Mouse (Mus musculus): ENCODE measurements around the gene Trpm8. TPM values are rescaled to one million over a fixed set of nuclear protein-coding genes. Genes with fewer than 3 reads are reported as not detected.

Gene Trpm8
- polyA plus RNA-seq, 1 experiment from 2014 or later: not detected

DNA sequence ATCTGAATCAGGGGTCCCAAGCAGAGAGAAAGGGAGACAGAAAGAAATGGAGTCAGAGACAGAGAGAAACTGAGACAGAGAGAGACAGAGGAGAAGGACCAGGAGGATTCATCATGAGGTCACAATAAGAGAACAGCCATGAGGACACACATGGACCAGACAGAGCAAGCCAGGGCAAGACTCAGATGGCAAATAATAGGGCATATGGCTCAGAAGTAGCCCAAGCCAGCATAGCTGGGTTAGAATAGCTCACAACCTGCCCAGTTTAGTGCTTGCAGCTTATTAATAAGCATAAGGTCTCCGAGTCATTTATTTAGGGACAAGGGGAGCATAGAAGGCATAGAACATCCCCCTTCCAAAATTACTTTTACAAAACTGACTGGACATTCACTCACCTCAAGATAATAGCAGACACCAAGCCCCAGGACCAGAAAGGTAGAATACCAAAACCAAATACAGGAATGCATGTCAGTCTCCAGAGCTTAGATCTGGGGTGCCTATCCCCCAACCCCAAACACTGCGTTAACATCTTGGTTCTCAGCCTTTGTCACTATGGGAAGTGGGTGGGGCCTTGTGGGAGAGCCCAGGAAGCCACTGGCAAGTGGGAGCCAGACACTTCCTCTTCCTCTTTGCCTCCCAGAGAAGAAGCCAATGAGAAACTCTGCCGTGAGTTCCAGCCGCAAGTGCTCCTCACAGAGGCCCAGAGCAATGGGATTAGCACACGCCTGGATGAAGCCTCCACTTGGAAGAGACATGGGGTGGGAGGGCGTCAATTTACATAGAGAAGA is 155.8 kb downstream of the Trpm8 start:
- Histone ChIP-seq H3K4me1 (peaks cover 9% of the 10 kb centered on the region; the same call in 1 of the 2 replicates), H3K27ac (no peak overlapping the region), H3K27me3 (ENCODE audit: low read depth, poor library complexity, severe bottlenecking) (no peaks in the 10 kb centered on the region), H3K4me3 (no peak overlapping the region), H3K36me3 (no peaks in the 10 kb centered on the region), H3K9me3 (replicated peaks) (no peaks in the 10 kb centered on the region)
- WGBS: 78% methylated on average over 6 of the region's 6 CpGs
- DNase-seq (ENCODE audit: low spot score): no peak

GRCm38 (mm10) chr1:88434057-88434456 is 156.6 kb downstream of the Trpm8 start:
- WGBS: 65% methylated on average over 4 of the region's 4 CpGs
- Histone ChIP-seq H3K4me3 (no peak overlapping the region), H3K4me1 (peaks cover 9% of the 10 kb centered on the region; the same call in 1 of the 2 replicates), H3K27ac (no peak overlapping the region), H3K27me3 (ENCODE audit: low read depth, poor library complexity, severe bottlenecking) (no peaks in the 10 kb centered on the region), H3K9me3 (replicated peaks) (no peaks in the 10 kb centered on the region), H3K36me3 (no peaks in the 10 kb centered on the region)
- no peak for DNase-seq (ENCODE audit: low spot score)

DNA sequence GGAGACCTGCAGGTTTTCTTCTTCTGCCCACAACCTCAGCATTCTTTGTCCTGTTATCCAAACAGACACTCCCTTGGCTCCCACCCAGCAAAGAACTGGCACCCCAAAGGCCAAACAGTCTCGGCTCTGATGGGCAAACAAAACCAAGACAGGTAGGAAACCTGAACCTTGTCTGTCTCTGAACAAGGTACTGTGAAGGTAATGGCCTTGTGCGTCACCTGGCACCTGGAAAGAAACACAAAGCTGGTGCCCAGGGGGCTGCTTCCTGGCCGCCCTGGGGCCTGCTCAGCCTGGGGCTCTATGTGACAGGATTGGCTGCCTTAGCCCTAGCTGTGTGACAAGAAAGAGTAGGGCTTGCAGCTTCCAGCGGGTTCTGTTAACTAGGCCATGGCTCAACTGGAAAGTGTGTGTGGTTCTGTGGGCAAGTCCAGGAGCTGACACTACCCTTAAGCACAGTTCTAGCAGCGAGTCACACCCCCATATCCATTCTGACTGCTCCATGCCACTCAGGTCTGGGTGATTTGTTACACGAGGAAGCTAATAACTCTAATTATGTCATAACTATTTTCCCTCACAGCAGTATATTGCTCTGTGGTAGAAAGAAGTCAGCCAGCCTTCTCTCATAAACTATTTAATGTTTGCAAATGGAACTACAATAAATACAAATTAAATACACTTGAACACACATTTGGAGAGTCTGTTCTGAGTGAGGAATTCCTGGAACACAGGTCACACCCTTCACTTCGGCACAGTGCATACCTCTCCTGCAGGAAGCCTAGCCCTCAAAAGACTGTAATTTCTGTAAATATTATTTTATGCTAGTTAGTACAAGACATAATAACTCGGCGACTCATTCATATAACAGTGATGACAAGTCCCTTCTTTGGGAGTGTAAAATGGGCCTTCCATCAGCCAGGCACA is 160.0 kb downstream of the Trpm8 start:
- Histone ChIP-seq H3K36me3 (no peaks in the 10 kb centered on the region), H3K27ac (no peak overlapping the region), H3K9me3 (replicated peaks) (no peaks in the 10 kb centered on the region), H3K27me3 (ENCODE audit: low read depth, poor library complexity, severe bottlenecking) (no peaks in the 10 kb centered on the region), H3K4me1 (peaks cover 4% of the 10 kb centered on the region; the same call in 1 of the 2 replicates), H3K4me3 (no peak overlapping the region)
- DNase-seq (ENCODE audit: low spot score): no peak
- 83% methylated on average over 9 of the region's 9 CpGs for WGBS

Other genes with a start within 250 kb of the Trpm8 start
- gene Ugt1a10, start 222.3 kb upstream of the Trpm8 start, polyA plus RNA-seq (2016; fragmentation: Nextera tagmentation; extraction: Ambion mirVana): not detected in 2 replicates
- gene Ugt1a9, start 206.9 kb upstream of the Trpm8 start, polyA plus RNA-seq (2016; fragmentation: Nextera tagmentation; extraction: Ambion mirVana): not detected in 2 replicates
- not detected in 2 replicates for gene Ugt1a8, start 189.8 kb upstream of the Trpm8 start, polyA plus RNA-seq (2016; fragmentation: Nextera tagmentation; extraction: Ambion mirVana)
- gene Ugt1a7c, start 182.6 kb upstream of the Trpm8 start, polyA plus RNA-seq (2016; fragmentation: Nextera tagmentation; extraction: Ambion mirVana): 0.30 and 0.61 TPM in 2 replicates
- not detected in 2 replicates for gene Ugt1a6b, start 174.4 kb upstream of the Trpm8 start, polyA plus RNA-seq (2016; fragmentation: Nextera tagmentation; extraction: Ambion mirVana)
- 0.11 and 0.16 TPM in 2 replicates for gene Ugt1a6a, start 142.9 kb upstream of the Trpm8 start, polyA plus RNA-seq (2016; fragmentation: Nextera tagmentation; extraction: Ambion mirVana)
- not detected in 2 replicates for gene Ugt1a5, start 111.6 kb upstream of the Trpm8 start, polyA plus RNA-seq (2016; fragmentation: Nextera tagmentation; extraction: Ambion mirVana)
- not detected in 2 replicates for gene Ugt1a2, start 77.1 kb upstream of the Trpm8 start, polyA plus RNA-seq (2016; fragmentation: Nextera tagmentation; extraction: Ambion mirVana)
- gene Dnajb3, start 71.9 kb upstream of the Trpm8 start, polyA plus RNA-seq (2016; fragmentation: Nextera tagmentation; extraction: Ambion mirVana): 8.9 and 10.4 TPM in 2 replicates
- gene Ugt1a1, start 65.7 kb upstream of the Trpm8 start, polyA plus RNA-seq (2016; fragmentation: Nextera tagmentation; extraction: Ambion mirVana): 0.13 TPM in 1 of 2 replicates, not detected in the other
- 1.2 and 1.3 TPM in 2 replicates for gene Mroh2a, start 50.7 kb upstream of the Trpm8 start, polyA plus RNA-seq (2016; fragmentation: Nextera tagmentation; extraction: Ambion mirVana)
- gene Hjurp, start within 50 bp of the Trpm8 start, polyA plus RNA-seq (2016; fragmentation: Nextera tagmentation; extraction: Ambion mirVana): 206 and 245 TPM in 2 replicates
- not detected in 2 replicates for gene Spp2, start 129.3 kb downstream of the Trpm8 start, polyA plus RNA-seq (2016; fragmentation: Nextera tagmentation; extraction: Ambion mirVana)
- gene Glrp1, start 232.4 kb downstream of the Trpm8 start, polyA plus RNA-seq (2016; fragmentation: Nextera tagmentation; extraction: Ambion mirVana): not detected in 2 replicates

Data from limb, embryonic 10.5 days (tissue).